Mouse (Mus musculus): ENCODE measurements around the gene Chchd3. TPM values are rescaled to one million over a fixed set of nuclear protein-coding genes. Genes with fewer than 3 reads are reported as not detected.

The Chchd3 gene
- total RNA-seq, 2 experiments from 2014 or later, result 92.4 to 184 TPM

GRCm38 (mm10) chr6:33025041-33025440, 35.0 kb downstream of the Chchd3 start:
- no peak for ATAC-seq (replicated peaks; ENCODE audit: poor library complexity, severe bottlenecking)

GRCm38 (mm10) chr6:33004607-33005006, 55.5 kb downstream of the Chchd3 start:
- no peak for ATAC-seq (replicated peaks; ENCODE audit: poor library complexity, severe bottlenecking)

GRCm38 (mm10) chr6:33002988-33003387, 57.1 kb downstream of the Chchd3 start:
- no peak for ATAC-seq (replicated peaks; ENCODE audit: poor library complexity, severe bottlenecking)

- ATAC-seq (replicated peaks; ENCODE audit: poor library complexity, severe bottlenecking), result no peak
Measured at GRCm38 (mm10) chr6:33001271-33001670, 58.8 kb downstream of the Chchd3 start.

GRCm38 (mm10) chr6:32996597-32996996, 63.5 kb downstream of the Chchd3 start:
- ATAC-seq (replicated peaks; ENCODE audit: poor library complexity, severe bottlenecking), result no peak

GRCm38 (mm10) chr6:32993847-32994246, 66.2 kb downstream of the Chchd3 start:
- ATAC-seq (replicated peaks; ENCODE audit: poor library complexity, severe bottlenecking), result no peak

GRCm38 (mm10) chr6:32990061-32990633, 69.9 kb downstream of the Chchd3 start:
- no peak for ATAC-seq (replicated peaks; ENCODE audit: poor library complexity, severe bottlenecking)

- no peak for ATAC-seq (replicated peaks; ENCODE audit: poor library complexity, severe bottlenecking)
Measured at GRCm38 (mm10) chr6:32988561-32988960, 71.5 kb downstream of the Chchd3 start.

- ATAC-seq (replicated peaks; ENCODE audit: poor library complexity, severe bottlenecking), result no peak
Measured at GRCm38 (mm10) chr6:32983876-32984275, 76.2 kb downstream of the Chchd3 start.

- ATAC-seq (replicated peaks; ENCODE audit: poor library complexity, severe bottlenecking), result no peak
Measured at GRCm38 (mm10) chr6:32981253-32981652, 78.8 kb downstream of the Chchd3 start.

GRCm38 (mm10) chr6:32978811-32979210, 81.2 kb downstream of the Chchd3 start:
- ATAC-seq (replicated peaks; ENCODE audit: poor library complexity, severe bottlenecking), result no peak

- no peak for ATAC-seq (replicated peaks; ENCODE audit: poor library complexity, severe bottlenecking)
Measured at GRCm38 (mm10) chr6:32971926-32972325, 88.1 kb downstream of the Chchd3 start.

GRCm38 (mm10) chr6:32968971-32969370, 91.1 kb downstream of the Chchd3 start:
- no peak for ATAC-seq (replicated peaks; ENCODE audit: poor library complexity, severe bottlenecking)

- no peak for ATAC-seq (replicated peaks; ENCODE audit: poor library complexity, severe bottlenecking)
Measured at GRCm38 (mm10) chr6:32962048-32962447, 98.0 kb downstream of the Chchd3 start.

- no peak for ATAC-seq (replicated peaks; ENCODE audit: poor library complexity, severe bottlenecking)
Measured at GRCm38 (mm10) chr6:32961477-32961876, 98.6 kb downstream of the Chchd3 start.

GRCm38 (mm10) chr6:32959816-32960550, 100.1 kb downstream of the Chchd3 start:
- no peak for ATAC-seq (replicated peaks; ENCODE audit: poor library complexity, severe bottlenecking)

GRCm38 (mm10) chr6:32955481-32955880, 104.6 kb downstream of the Chchd3 start:
- ATAC-seq (replicated peaks; ENCODE audit: poor library complexity, severe bottlenecking), result no peak

- ATAC-seq (replicated peaks; ENCODE audit: poor library complexity, severe bottlenecking), result no peak
Measured at GRCm38 (mm10) chr6:32950973-32951372, 109.1 kb downstream of the Chchd3 start.

- ATAC-seq (replicated peaks; ENCODE audit: poor library complexity, severe bottlenecking), result no peak
Measured at GRCm38 (mm10) chr6:32949702-32950101, 110.4 kb downstream of the Chchd3 start.

GRCm38 (mm10) chr6:32947225-32947624, 112.8 kb downstream of the Chchd3 start:
- ATAC-seq (replicated peaks; ENCODE audit: poor library complexity, severe bottlenecking), result no peak

- no peak for ATAC-seq (replicated peaks; ENCODE audit: poor library complexity, severe bottlenecking)
Measured at GRCm38 (mm10) chr6:32944956-32945355, 115.1 kb downstream of the Chchd3 start.

- ATAC-seq (replicated peaks; ENCODE audit: poor library complexity, severe bottlenecking), result no peak
Measured at GRCm38 (mm10) chr6:32943651-32944050, 116.4 kb downstream of the Chchd3 start.

Measured in granulocyte monocyte progenitor cell, adult 5-6 weeks (primary cell).